Mouse (Mus musculus): ENCODE data around the gene Cbx7. TPM values are rescaled to one million over a fixed set of nuclear protein-coding genes. Genes with fewer than 3 reads are reported as not detected.

The Cbx7 gene
- total and polyA plus RNA-seq, 3 experiments = 8.1 to 12.4 (median 12.1) TPM

- dilution Hi-C loops (cut with MboI; ENCODE audit: extremely low pct_ligation_motif_present, extremely low pct_unique_long_range_greater_than_20kb, low sequenced_read_pairs) (no loop called here), in situ Hi-C loops (cut with MboI; ENCODE audit: low pct_ligation_motif_present, low pct_unique_long_range_greater_than_20kb, low sequenced_read_pairs) (loop anchor here (10.0 kb wide), 1 partner anchor 294 kb away; the partner anchor contains the start of genes AC140267.1 and Mief1)
- Histone ChIP-seq H3K27ac (ENCODE audit: insufficient read depth, low read depth) (no peak overlapping the region), H3K9ac (ENCODE audit: insufficient read depth, low read depth) (no peak overlapping the region), H3K36me3 (replicated peaks in 1 of 2; ENCODE audit: control insufficient read depth in 1 of 2, insufficient read depth in 1 of 2, low read length in 1 of 2) (no peaks in the 10 kb centered on the region), H3K4me2 (ENCODE audit: insufficient read depth, low read depth, poor library complexity, severe bottlenecking) (no peak overlapping the region), H3K4me3 (replicated peaks in 1 of 3; ENCODE audit: low read depth in 2 of 3, low read length in 2 of 3, poor library complexity in 1 of 3) (no peak overlapping the region), H3K27me3 (replicated peaks) (no peaks in the 10 kb centered on the region), H3K79me2 (replicated peaks; ENCODE audit: control insufficient read depth, extremely low read depth, insufficient read depth, poor library complexity, severe bottlenecking) (no peaks in the 10 kb centered on the region), H3K4me1 (ENCODE audit: control insufficient read depth in 1 of 2, insufficient read depth in 2 of 2) (peaks cover 0 to 15% of the 10 kb centered on the region in 2 experiments; a peak in 2 of 4 replicates), H3K9me3 (replicated peaks; ENCODE audit: low read length) (peaks cover 13% of the 10 kb centered on the region)
- peak; percentile 67 for DNase-seq (ENCODE audit: extremely low read depth)
- TF ChIP-seq CHD1 (IDR thresholded peaks at IDR 0.05; ENCODE audit: low read depth, low read length) = no peak
- no peak for TF ChIP-seq BHLHE40 (IDR thresholded peaks at IDR 0.05; ENCODE audit: low read depth, low read length)
- no peak for TF ChIP-seq E2F4 (IDR thresholded peaks at IDR 0.05; ENCODE audit: insufficient replicate concordance, low read depth, low read length)
- TF ChIP-seq ETS1 (conservative IDR thresholded peaks at IDR 0.05; ENCODE audit: low read depth, low read length) = no peak
- no peak for TF ChIP-seq EP300 (IDR thresholded peaks at IDR 0.05; ENCODE audit: low read length)
- TF ChIP-seq CHD2 (IDR thresholded peaks at IDR 0.05; ENCODE audit: low read length) = no peak
- TF ChIP-seq RAD21 (IDR thresholded peaks at IDR 0.05; ENCODE audit: low read depth, low read length) = peak; percentile 58
- no peak for TF ChIP-seq ZMIZ1 (IDR thresholded peaks at IDR 0.05; ENCODE audit: low read depth, low read length)
- TF ChIP-seq MAX (IDR thresholded peaks at IDR 0.05; ENCODE audit: low read length) = no peak
- no peak for TF ChIP-seq ZNF384 (IDR thresholded peaks at IDR 0.05; ENCODE audit: low read depth, low read length)
- peak; percentile 78 for TF ChIP-seq SMC3 (IDR thresholded peaks at IDR 0.05; ENCODE audit: low read depth, low read length)
- no peak for TF ChIP-seq USF2 (conservative IDR thresholded peaks at IDR 0.05; ENCODE audit: low read depth, low read length)
- TF ChIP-seq HCFC1 (IDR thresholded peaks at IDR 0.05; ENCODE audit: low read depth, low read length) = no peak
- TF ChIP-seq JUND (conservative IDR thresholded peaks at IDR 0.05; ENCODE audit: low read depth, low read length) = no peak
- TF ChIP-seq MXI1 (IDR thresholded peaks at IDR 0.05; ENCODE audit: low read depth, low read length) = no peak
- 0 out of 2 replicates have a peak, but pooled peaks have one; percentile 10 for TF ChIP-seq NRF1 (IDR thresholded peaks at IDR 0.05; ENCODE audit: low read depth, low read length)
- TF ChIP-seq KAT2A (IDR thresholded peaks at IDR 0.05; ENCODE audit: insufficient replicate concordance, low read length) = no peak
- no peak for TF ChIP-seq SIN3A (IDR thresholded peaks at IDR 0.05; ENCODE audit: low read length)
- TF ChIP-seq ZKSCAN1 (IDR thresholded peaks at IDR 0.05; ENCODE audit: borderline replicate concordance, low read depth, low read length) = no peak
- TF ChIP-seq TCF12 (IDR thresholded peaks at IDR 0.05; ENCODE audit: low read depth, low read length) = no peak
- TF ChIP-seq ELF1 (IDR thresholded peaks at IDR 0.05; ENCODE audit: low read depth, low read length) = no peak
- peak; percentile 60 to 99 for TF ChIP-seq CTCF (conservative IDR thresholded peaks at IDR 0.05 in 1 of 2, IDR thresholded peaks at IDR 0.05 in 1 of 2; ENCODE audit: low read depth in 2 of 2, low read length in 2 of 2)
- TF ChIP-seq MEF2A (IDR thresholded peaks at IDR 0.05; ENCODE audit: borderline replicate concordance, low read depth, low read length) = no peak
- TF ChIP-seq NELFE (IDR thresholded peaks at IDR 0.05; ENCODE audit: low read depth, low read length) = peak; percentile 60; the same call in 1 of the 2 replicates
- no peak for TF ChIP-seq POLR2A (IDR thresholded peaks at IDR 0.05; ENCODE audit: low read depth, low read length)
- TF ChIP-seq PAX5 (IDR thresholded peaks at IDR 0.05; ENCODE audit: low read length) = no peak
- peak; percentile 85 for TF ChIP-seq MYC (IDR thresholded peaks at IDR 0.05; ENCODE audit: low read depth, low read length)
- 0 out of 2 replicates have a peak, but pooled peaks have one; percentile 26 for TF ChIP-seq IRF4 (IDR thresholded peaks at IDR 0.05; ENCODE audit: low read depth, low read length)
- TF ChIP-seq TBP (conservative IDR thresholded peaks at IDR 0.05; ENCODE audit: low read depth, low read length) = no peak
- peak; percentile 19; the same call in 1 of the 2 replicates for TF ChIP-seq ZC3H11A (IDR thresholded peaks at IDR 0.05; ENCODE audit: low read depth, low read length)
- no peak for TF ChIP-seq USF1 (IDR thresholded peaks at IDR 0.05; ENCODE audit: low read depth, low read length)
- TF ChIP-seq POLR2AphosphoS2 (IDR thresholded peaks at IDR 0.05; ENCODE audit: low read depth, low read length) = no peak
- TF ChIP-seq JUN (IDR thresholded peaks at IDR 0.05; ENCODE audit: insufficient read depth, low read depth, low read length) = no peak
- TF ChIP-seq RCOR1 (conservative IDR thresholded peaks at IDR 0.05; ENCODE audit: low read depth, low read length) = no peak
- TF ChIP-seq MAFK (IDR thresholded peaks at IDR 0.05; ENCODE audit: insufficient replicate concordance, low read length) = no peak
- TF ChIP-seq GABPA (IDR thresholded peaks at IDR 0.05; ENCODE audit: insufficient replicate concordance, low read depth, low read length) = no peak
- TF ChIP-seq UBTF (IDR thresholded peaks at IDR 0.05; ENCODE audit: low read depth, low read length) = no peak
- no peak for TF ChIP-seq MAZ (IDR thresholded peaks at IDR 0.05; ENCODE audit: low read depth, low read length)
Observed at GRCm38 (mm10) chr15:79940932-79941331, 30.0 kb downstream of the Cbx7 start.
